Mouse (Mus musculus) heart, adult 10 weeks (tissue): ENCODE measurements around the gene Psme4. TPM values are rescaled to one million over a fixed set of nuclear protein-coding genes. Genes with fewer than 3 reads are reported as not detected.

Experiments
- polyA plus RNA-seq: library from polyadenylated mRNA; stranded (reverse); fragments of 350-450 nt; fragmentation: Illumina TruSeq; extraction: RNeasy Lipid Tissue Mini Kit (QIAGEN cat#74804); gene quantifications from one replicate; pipeline ENCODE4 v1.2.3, GENCODE M21; 2014; ENCODE audit warnings: low read depth, low replicate concordance

Gene Psme4
- polyA plus RNA-seq, result 138 TPM

GRCm38 (mm10) chr11:30771267-30771903 lies at the start of gene Psme4:
TSS of gene Psme4 (plus strand) at chr11:30771726.

GRCm38 (mm10) chr11:30885171-30885871 lies 113.8 kb downstream of the Psme4 start, which contains the start of the genes Gpr75 and Asb3:
TSS of gene Gpr75 (plus strand) at chr11:30885358.
TSS of gene Asb3 (plus strand) at chr11:30885416.

Other genes with a start within 250 kb of the Psme4 start
- gene Acyp2, start 122.1 kb upstream of the Psme4 start, polyA plus RNA-seq, result 187 TPM
- gene Gpr75, start 113.6 kb downstream of the Psme4 start, polyA plus RNA-seq, result 0.18 TPM
- 10.1 TPM for gene Asb3, start 113.7 kb downstream of the Psme4 start, polyA plus RNA-seq
- 49.1 TPM for gene Erlec1, start 182.6 kb downstream of the Psme4 start, polyA plus RNA-seq
- 23.3 TPM for gene Chac2, start 214.6 kb downstream of the Psme4 start, polyA plus RNA-seq